In genomic region chr15:102142914-102143912, GRCm38 (mm10) we compare ENCODE assay signal across 10 mouse cellular contexts. TPM values are rescaled to one million over a fixed set of nuclear protein-coding genes. Genes with fewer than 3 reads are reported as not detected.
DNase-seq lines count a peak whose midpoint lies in the region; TF ChIP-seq lines count a peak whose summit lies in the region.
"Had no signal": no experiment of that assay in that cellular context is flagged by ENCODE, and none has a peak within 500 bp of the region (broad histone marks: within the 10 kb centered on the region; RNA-seq: fewer than 3 reads in every experiment).

No protein-coding gene starts in this region.

- no peak overlapping the region for H3K27ac ChIP-seq in heart, embryonic 10.5 days
- H3K27ac ChIP-seq in testis, adult 2 months (ENCODE audit: control insufficient read depth, insufficient read depth, low read depth, low read length): peak overlapping the region; percentile 74

- DNase-seq in heart, adult 18-20 months: peak; percentile 78 to 82
- DNase-seq in heart, embryonic 10.5 days (ENCODE audit: low spot score): no peak
- DNase-seq in right cerebral cortex, postnatal 25 days: peak; percentile 49
- no peak for DNase-seq in right cerebral cortex, postnatal 10 days (ENCODE audit: low spot score in 2 of 2)
- DNase-seq in heart, postnatal 14 days: peak; percentile 47 to 54
- DNase-seq in yolk sac, embryonic 10.5 days (ENCODE audit: low spot score): no peak
- DNase-seq in cerebellum, adult 9-11 months: no peak
- DNase-seq: thymus, postnatal 36 days had no signal

- 49% methylated on average over 23 of the region's 23 CpGs for WGBS in heart, embryonic 10.5 days

- H3K4me3 ChIP-seq in heart, embryonic 10.5 days: no peak overlapping the region
- no peak overlapping the region for H3K4me3 ChIP-seq in testis, adult 2 months (ENCODE audit: control insufficient read depth, low read depth, low read length)

- TF ChIP-seq POLR2A in testis, adult 2 months (IDR thresholded peaks at IDR 0.05; ENCODE audit: control insufficient read depth, low read depth, low read length): no peak

- intact Hi-C loops in heart, postnatal 14 days (cut with DNase I): no loop called here

- no peaks in the 10 kb centered on the region for H3K36me3 ChIP-seq in heart, embryonic 10.5 days
- H3K36me3 ChIP-seq in testis, adult 2 months (ENCODE audit: control insufficient read depth, insufficient read depth, low read length): no peaks in the 10 kb centered on the region

- H3K27me3 ChIP-seq in heart, embryonic 10.5 days (ENCODE audit: insufficient read depth, poor library complexity, severe bottlenecking): peaks cover 50% of the 10 kb centered on the region
- H3K27me3 ChIP-seq in testis, adult 2 months (ENCODE audit: control insufficient read depth, insufficient read depth, low read length): no peaks in the 10 kb centered on the region; the same call in none of the 2 replicates

- H3K9me3 ChIP-seq in heart, embryonic 10.5 days: no peaks in the 10 kb centered on the region

- no peak for TF ChIP-seq CTCF in testis, adult 2 months (IDR thresholded peaks at IDR 0.05; ENCODE audit: control insufficient read depth, insufficient read depth, insufficient replicate concordance, low read depth, low read length)

- peaks cover 33% of the 10 kb centered on the region for H3K4me1 ChIP-seq in heart, embryonic 10.5 days
- peaks cover 10% of the 10 kb centered on the region for H3K4me1 ChIP-seq in testis, adult 2 months (ENCODE audit: control insufficient read depth, insufficient read depth, low read length)

RNA-seq across cellular contexts. Expression of gene Igfbp6, which starts 0.9 kb away (rescaled TPM):
- total RNA-seq in heart, adult 18-20 months (2021): 10 to 100 TPM; 23.3 to 39.7 TPM
- polyA plus RNA-seq in heart, embryonic 10.5 days (2016; fragmentation: Nextera tagmentation; extraction: Ambion mirVana): 0.64 and 0.67 TPM in 2 replicates
- 10 to 100 TPM; 42.0 to 51.8 TPM for total RNA-seq in heart, postnatal 14 days (2021)
- 25.5 and 27.3 TPM in 2 replicates for polyA plus RNA-seq in testis, adult 2 months (2012; rRNA removed)
- total RNA-seq: common myeloid progenitor, adult 5-6 weeks had no signal

RNA-seq across cellular contexts. Expression of gene Soat2, which starts 7.1 kb away (rescaled TPM):
- not detected for total RNA-seq in heart, adult 18-20 months (2021)
- polyA plus RNA-seq in heart, embryonic 10.5 days (2016; fragmentation: Nextera tagmentation; extraction: Ambion mirVana): 2.0 and 7.9 TPM in 2 replicates
- under 1 TPM in 1 of 2 experiments, not detected in 1; 0.17 TPM for total RNA-seq in heart, postnatal 14 days (2021)
- polyA plus RNA-seq in testis, adult 2 months (2012; rRNA removed): 0.12 and 0.14 TPM in 2 replicates

RNA-seq across cellular contexts. Expression of gene Spryd3, which starts 7.2 kb away (rescaled TPM):
- total RNA-seq in heart, adult 18-20 months (2021): 10 to 100 TPM; 14.4 to 15.3 TPM
- 19.0 and 19.4 TPM in 2 replicates for polyA plus RNA-seq in heart, embryonic 10.5 days (2016; fragmentation: Nextera tagmentation; extraction: Ambion mirVana)
- total RNA-seq in heart, postnatal 14 days (2021): 10 to 100 TPM; 14.0 to 17.5 TPM
- polyA plus RNA-seq in testis, adult 2 months (2012; rRNA removed): 42.1 and 46.6 TPM in 2 replicates

RNA-seq across cellular contexts. Expression of gene Tns2, which starts 43.0 kb away (rescaled TPM):
- 100 to 1,000 TPM; 109 to 123 TPM for total RNA-seq in heart, adult 18-20 months (2021)
- polyA plus RNA-seq in heart, embryonic 10.5 days (2016; fragmentation: Nextera tagmentation; extraction: Ambion mirVana): 19.8 and 19.9 TPM in 2 replicates
- 100 to 1,000 TPM; 119 to 121 TPM for total RNA-seq in heart, postnatal 14 days (2021)
- polyA plus RNA-seq in testis, adult 2 months (2012; rRNA removed): 6.5 and 6.9 TPM in 2 replicates
- total RNA-seq: common myeloid progenitor, adult 5-6 weeks had no signal

RNA-seq across cellular contexts. Expression of gene Zfp740, which starts 59.8 kb away (rescaled TPM):
- 10 to 100 TPM; 30.6 to 31.5 TPM for total RNA-seq in heart, adult 18-20 months (2021)
- polyA plus RNA-seq in heart, embryonic 10.5 days (2016; fragmentation: Nextera tagmentation; extraction: Ambion mirVana): 35.7 and 50.1 TPM in 2 replicates
- 10 to 100 TPM; 41.8 to 47.1 TPM for total RNA-seq in heart, postnatal 14 days (2021)
- 9.9 and 11.3 TPM in 2 replicates for polyA plus RNA-seq in testis, adult 2 months (2012; rRNA removed)

Comparison
In these comparisons a context has a peak if more than half of its experiments do, and no peak if none do; other contexts are left out.
1. DNase-seq: peak in heart, adult 18-20 months (2 of 2), right cerebral cortex, postnatal 25 days (single experiment) and heart, postnatal 14 days (2 of 2); none in heart, embryonic 10.5 days (single experiment), right cerebral cortex, postnatal 10 days (0 of 2), yolk sac, embryonic 10.5 days (single experiment) and cerebellum, adult 9-11 months (single experiment).